Mouse (Mus musculus): Measurements from ENCODE around the gene Sfxn2.

The Sfxn2 gene

GRCm38 (mm10) chr19:46572951-46573937, at the start of gene Sfxn2, which contains the start of gene Arl3:
Sfxn2 (plus strand) TSS chr19:46573365.
Arl3 (minus strand) TSS chr19:46573198.
- DNase-seq (ENCODE audit: low spot score), result peak; percentile 87

GRCm38 (mm10) chr19:46523480-46524151, 49.5 kb upstream of the Sfxn2 start:
- DNase-seq (ENCODE audit: low spot score), result no peak

GRCm38 (mm10) chr19:46524152-46524544, 49.0 kb upstream of the Sfxn2 start:
- DNase-seq (ENCODE audit: low spot score), result no peak

GRCm38 (mm10) chr19:46524601-46525321, 48.4 kb upstream of the Sfxn2 start:
- DNase-seq (ENCODE audit: low spot score), result no peak

GRCm38 (mm10) chr19:46525691-46526631, 47.2 kb upstream of the Sfxn2 start:
- no peak for DNase-seq (ENCODE audit: low spot score)

- DNase-seq (ENCODE audit: low spot score), result no peak
Measured at GRCm38 (mm10) chr19:46527632-46528528, 45.3 kb upstream of the Sfxn2 start.

GRCm38 (mm10) chr19:46528529-46529213, 44.5 kb upstream of the Sfxn2 start:
- no peak for DNase-seq (ENCODE audit: low spot score)

- DNase-seq (ENCODE audit: low spot score), result no peak
Measured at GRCm38 (mm10) chr19:46529601-46530448, 43.3 kb upstream of the Sfxn2 start.

- DNase-seq (ENCODE audit: low spot score), result no peak
Measured at GRCm38 (mm10) chr19:46530449-46530990, 42.6 kb upstream of the Sfxn2 start.

- DNase-seq (ENCODE audit: low spot score), result no peak
Measured at GRCm38 (mm10) chr19:46531071-46532030, 41.8 kb upstream of the Sfxn2 start.

GRCm38 (mm10) chr19:46532031-46532688, 41.0 kb upstream of the Sfxn2 start:
- DNase-seq (ENCODE audit: low spot score), result no peak

- no peak for DNase-seq (ENCODE audit: low spot score)
Measured at GRCm38 (mm10) chr19:46533066-46533465, 40.1 kb upstream of the Sfxn2 start.

GRCm38 (mm10) chr19:46533525-46533924, 39.6 kb upstream of the Sfxn2 start:
- no peak for DNase-seq (ENCODE audit: low spot score)

GRCm38 (mm10) chr19:46534542-46535098, 38.5 kb upstream of the Sfxn2 start:
- no peak for DNase-seq (ENCODE audit: low spot score)

- no peak for DNase-seq (ENCODE audit: low spot score)
Measured at GRCm38 (mm10) chr19:46537357-46537756, 35.8 kb upstream of the Sfxn2 start.

- no peak for DNase-seq (ENCODE audit: low spot score)
Measured at GRCm38 (mm10) chr19:46538213-46538612, 35.0 kb upstream of the Sfxn2 start.
